Mouse (Mus musculus) limb, embryonic 10.5 days (tissue): ENCODE results near the gene Fam13a. TPM values are rescaled to one million over a fixed set of nuclear protein-coding genes. Genes with fewer than 3 reads are reported as not detected.

Experiments
- DNase-seq: peaks from one replicate; pipeline ENCODE4 v3.0.0-alpha.2; 2017; ENCODE audit warnings: low spot score
- H3K27ac ChIP-seq: fragments of 300-500 bp; sonication (generic); 2 replicates; pipeline ENCODE4 v1.5.1; 2016; ENCODE audit warnings: mild to moderate bottlenecking
- H3K27me3 ChIP-seq: fragments of 300-500 bp; sonication (generic); 2 replicates; pipeline ENCODE4 v1.6.1; 2016; ENCODE audit warnings: low read depth, mild to moderate bottlenecking; ENCODE audit not compliant: poor library complexity, severe bottlenecking
- H3K36me3 ChIP-seq: fragments of 300-500 bp; sonication (generic); 2 replicates; pipeline ENCODE4 v1.6.1; 2016; ENCODE audit warnings: mild to moderate bottlenecking, moderate library complexity
- H3K4me1 ChIP-seq: fragments of 300-500 bp; sonication (generic); 2 replicates; pipeline ENCODE4 v1.6.1; 2016
- H3K4me3 ChIP-seq: fragments of 300-500 bp; sonication (generic); 2 replicates; pipeline ENCODE4 v1.5.1; 2016; ENCODE audit warnings: mild to moderate bottlenecking, moderate library complexity
- H3K9me3 ChIP-seq: fragments of 300-500 bp; sonication (generic); replicated peaks from 2 replicates; pipeline ENCODE4 v1.6.1; 2016; ENCODE audit warnings: mild to moderate bottlenecking
- WGBS: fragments of 180-500 bp; shearing (Covaris S2); methylation state at CpG from one replicate; pipeline ENCODE4 v1.1.7; 2016; 5-methylcytosine and 5-hydroxymethylcytosine counted together
- polyA plus RNA-seq: library from polyadenylated mRNA; unstranded; fragments of >200 nt; fragmentation: Nextera tagmentation; extraction: Ambion mirVana; gene quantifications from 2 replicates; pipeline ENCODE4 v1.2.1, GENCODE M21; 2016

Gene Fam13a
- polyA plus RNA-seq, 1 experiment from 2014 or later = 2.5 TPM

DNA sequence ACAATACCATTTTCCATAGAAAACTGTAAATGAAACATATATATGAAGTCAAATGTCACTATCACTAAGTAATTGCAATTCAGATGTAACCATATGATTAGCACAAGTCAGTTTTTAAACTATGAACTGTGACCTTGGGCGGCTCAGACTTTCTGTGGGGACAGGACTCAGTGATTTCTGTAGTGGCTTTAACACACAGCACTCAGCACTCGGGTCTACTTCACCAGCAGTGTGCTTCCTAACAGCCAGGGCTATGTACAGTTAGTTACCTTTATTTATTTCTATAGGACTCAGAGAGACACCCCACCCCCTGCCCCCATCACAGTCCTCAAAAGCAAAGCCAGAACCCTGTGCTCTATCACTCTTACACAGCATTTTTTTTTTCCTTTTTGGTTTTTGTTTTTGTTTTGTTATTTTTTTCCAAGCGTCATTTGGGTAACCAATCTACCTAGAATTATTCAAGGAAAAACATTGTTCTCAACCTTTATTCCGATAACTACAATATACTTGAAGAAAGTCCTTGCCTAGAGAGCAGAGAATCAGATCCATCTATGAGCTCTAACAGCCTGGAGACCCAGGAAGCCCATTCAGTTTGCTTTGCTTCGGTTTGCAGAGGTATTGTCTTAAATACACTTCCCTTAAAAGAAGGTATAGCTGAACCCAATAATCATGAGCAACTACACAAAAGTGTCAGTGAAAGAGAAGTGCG lies 740 bp downstream of the Fam13a start:
- peak overlapping the region; percentile 59 for H3K4me3 ChIP-seq
- H3K4me1 ChIP-seq = peaks cover 9% of the 10 kb centered on the region; the same call in 1 of the 2 replicates
- no peak for DNase-seq
- no peaks in the 10 kb centered on the region for H3K36me3 ChIP-seq
- peak overlapping the region; percentile 79; the same call in 1 of the 2 replicates for H3K27ac ChIP-seq
- 62% methylated on average over 6 of the region's 6 CpGs for WGBS
- no peaks in the 10 kb centered on the region for H3K9me3 ChIP-seq
- H3K27me3 ChIP-seq = no peaks in the 10 kb centered on the region

DNA sequence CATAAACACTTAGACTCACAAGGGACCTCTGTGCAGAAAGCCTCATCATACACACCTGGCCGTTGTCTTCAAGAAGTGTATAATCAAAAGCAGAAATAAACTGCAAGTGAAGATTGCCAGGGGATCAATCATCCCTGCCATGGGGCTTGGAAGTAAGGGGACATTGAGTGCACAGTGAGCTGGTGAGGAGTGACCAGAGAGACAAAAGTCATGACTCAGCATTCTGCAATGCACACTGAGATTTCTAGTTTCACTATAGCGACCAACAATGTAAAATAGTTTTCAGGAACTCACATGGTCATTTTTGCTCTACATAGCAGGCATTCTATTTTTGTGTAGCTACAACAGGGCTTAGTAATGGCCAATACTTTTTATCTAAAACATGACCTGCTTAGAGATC lies 1.7 kb downstream of the Fam13a start:
- Histone ChIP-seq H3K27me3 (no peaks in the 10 kb centered on the region), H3K36me3 (no peaks in the 10 kb centered on the region), H3K4me3 (no peak overlapping the region), H3K9me3 (no peaks in the 10 kb centered on the region), H3K27ac (no peak overlapping the region), H3K4me1 (peaks cover 9% of the 10 kb centered on the region; the same call in 1 of the 2 replicates)
- WGBS = 96% methylated on average over 2 of the region's 2 CpGs
- DNase-seq = no peak

DNA sequence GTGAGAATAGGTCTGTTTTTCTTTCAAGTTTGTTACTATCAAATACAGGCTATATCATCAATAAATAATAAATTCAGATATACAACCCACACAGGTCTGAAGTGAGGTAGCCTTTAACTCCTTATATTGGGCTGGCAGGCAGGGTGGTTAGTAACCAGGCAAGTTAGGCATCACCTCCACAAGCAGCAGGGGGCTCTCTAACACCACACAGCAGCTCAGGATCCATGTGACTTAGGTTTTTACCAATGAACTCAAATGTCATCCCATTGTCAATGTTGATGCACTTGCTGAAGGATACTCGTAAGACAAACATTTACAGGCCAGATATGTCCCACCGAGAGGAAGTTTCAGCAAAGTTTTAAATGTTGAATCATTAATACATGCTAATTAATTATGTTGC lies 4.0 kb downstream of the Fam13a start:
- Histone ChIP-seq H3K9me3 (no peaks in the 10 kb centered on the region), H3K36me3 (no peaks in the 10 kb centered on the region), H3K27ac (no peak overlapping the region), H3K27me3 (no peaks in the 10 kb centered on the region), H3K4me3 (no peak overlapping the region), H3K4me1 (peaks cover 9% of the 10 kb centered on the region; the same call in 1 of the 2 replicates)
- DNase-seq = no peak
- WGBS = 92% methylated on average over 2 of the region's 2 CpGs

DNA sequence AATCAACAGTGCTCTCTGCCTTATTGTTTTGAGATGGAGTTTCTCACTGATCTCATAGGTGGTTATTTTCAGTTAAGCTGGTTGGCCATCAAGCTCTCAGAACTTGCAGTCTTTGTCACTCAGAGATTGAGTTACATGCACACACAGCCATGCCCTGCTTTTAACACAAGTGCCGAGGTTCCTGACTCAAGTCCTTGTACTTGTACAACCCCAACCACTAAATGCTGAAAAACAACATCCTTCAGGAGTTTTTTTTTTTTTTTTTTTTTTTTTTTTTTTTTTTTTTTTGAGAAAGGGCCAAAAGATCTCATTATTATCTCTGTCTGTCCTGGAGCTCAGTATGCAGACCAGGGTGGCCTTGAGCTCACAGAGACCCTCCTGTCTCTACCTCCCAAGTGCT lies 4.5 kb downstream of the Fam13a start:
- Histone ChIP-seq H3K27ac (no peak overlapping the region), H3K36me3 (no peaks in the 10 kb centered on the region)
- 80% methylated on average over 1 of the region's 1 CpGs for WGBS

DNA sequence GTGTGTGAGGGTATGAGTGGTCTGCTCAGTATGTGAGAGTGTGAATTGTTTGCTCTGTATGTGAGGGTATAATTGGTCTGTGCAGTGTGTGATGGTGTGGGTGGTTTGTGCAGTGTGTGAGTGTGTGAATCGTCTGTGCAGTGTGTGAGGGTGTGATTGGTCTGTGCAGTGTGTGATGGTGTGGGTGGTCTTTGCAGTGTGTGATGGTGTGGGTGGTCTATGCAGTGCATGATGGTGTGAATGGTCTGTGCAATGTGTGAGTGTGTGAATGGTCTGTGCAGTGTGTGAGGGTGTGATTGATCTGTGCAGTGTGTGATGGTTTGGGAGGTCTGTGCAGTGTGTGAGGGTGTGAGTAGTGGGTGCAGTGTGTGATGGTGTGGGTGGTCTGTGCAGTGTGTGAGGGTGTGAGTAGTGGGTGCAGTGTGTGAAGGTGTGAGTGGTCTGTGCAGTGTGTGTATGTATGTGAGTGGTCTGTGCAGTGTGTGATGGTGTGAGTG lies 8.0 kb downstream of the Fam13a start:
- no peak for DNase-seq
- H3K27me3 ChIP-seq = no peaks in the 10 kb centered on the region
- H3K27ac ChIP-seq = no peak overlapping the region
- no peak overlapping the region for H3K4me3 ChIP-seq
- H3K9me3 ChIP-seq = no peaks in the 10 kb centered on the region
- 85% methylated on average over 1 of the region's 1 CpGs for WGBS
- no peaks in the 10 kb centered on the region for H3K4me1 ChIP-seq
- no peaks in the 10 kb centered on the region for H3K36me3 ChIP-seq

More for the DNA sequence above, 4.5 kb downstream of the Fam13a start:
- Histone ChIP-seq H3K4me3 (no peak overlapping the region), H3K27me3 (no peaks in the 10 kb centered on the region), H3K4me1 (peaks cover 9% of the 10 kb centered on the region; the same call in 1 of the 2 replicates), H3K9me3 (no peaks in the 10 kb centered on the region)
- no peak for DNase-seq

GRCm38 (mm10) chr6:59014760-59015159 lies 9.6 kb downstream of the Fam13a start:
- 87% methylated on average over 2 of the region's 2 CpGs for WGBS
- DNase-seq = no peak
- H3K4me1 ChIP-seq = no peaks in the 10 kb centered on the region
- no peaks in the 10 kb centered on the region for H3K27me3 ChIP-seq
- H3K9me3 ChIP-seq = no peaks in the 10 kb centered on the region
- no peaks in the 10 kb centered on the region for H3K36me3 ChIP-seq
- no peak overlapping the region for H3K27ac ChIP-seq
- H3K4me3 ChIP-seq = no peak overlapping the region

DNA sequence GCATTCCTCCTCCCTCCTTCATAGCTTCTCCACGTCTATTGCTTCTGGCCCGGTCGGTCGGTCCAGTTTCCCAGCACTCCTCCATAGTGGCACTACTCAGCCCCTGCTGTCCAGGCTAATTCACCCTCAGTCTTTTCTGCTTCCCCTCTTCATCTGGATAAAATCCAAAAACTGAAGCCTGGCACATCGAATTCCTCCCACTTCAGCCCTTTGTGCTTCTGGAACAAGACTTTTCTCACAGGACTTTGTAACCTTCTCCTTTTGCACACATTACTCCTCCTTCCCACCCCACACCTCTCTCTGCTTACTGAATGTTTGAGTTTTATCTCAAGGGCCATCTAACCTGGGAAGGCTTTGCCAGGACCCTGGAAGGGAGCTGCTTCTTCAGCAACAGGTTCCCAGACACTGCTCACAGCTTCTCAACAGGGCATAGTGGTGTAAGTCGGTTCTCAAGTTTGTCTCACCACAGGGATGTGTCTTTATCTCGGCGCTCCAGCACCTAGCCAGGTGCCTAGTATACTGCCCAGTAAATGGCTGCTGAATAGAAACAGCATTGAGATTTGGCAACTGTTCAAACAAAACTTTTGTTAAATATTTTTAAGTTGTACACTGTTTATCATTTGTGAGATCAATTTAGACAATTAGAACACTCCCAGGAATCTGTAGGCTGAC lies 10.1 kb downstream of the Fam13a start:
- WGBS = 91% methylated on average over 8 of the region's 8 CpGs
- DNase-seq = no peak

GRCm38 (mm10) chr6:59010792-59011191 lies 13.6 kb downstream of the Fam13a start:
- DNase-seq = no peak
- Histone ChIP-seq H3K9me3 (no peaks in the 10 kb centered on the region), H3K27ac (no peak overlapping the region), H3K4me3 (no peak overlapping the region), H3K36me3 (no peaks in the 10 kb centered on the region), H3K4me1 (no peaks in the 10 kb centered on the region), H3K27me3 (no peaks in the 10 kb centered on the region)
- 93% methylated on average over 3 of the region's 3 CpGs for WGBS

More for the DNA sequence above, 10.1 kb downstream of the Fam13a start:
- Histone ChIP-seq H3K4me1 (no peaks in the 10 kb centered on the region), H3K36me3 (no peaks in the 10 kb centered on the region), H3K27ac (no peak overlapping the region), H3K9me3 (no peaks in the 10 kb centered on the region), H3K4me3 (no peak overlapping the region), H3K27me3 (no peaks in the 10 kb centered on the region)

GRCm38 (mm10) chr6:59004630-59005029 lies 19.7 kb downstream of the Fam13a start:
- Histone ChIP-seq H3K4me3 (no peak overlapping the region), H3K9me3 (no peaks in the 10 kb centered on the region), H3K36me3 (no peaks in the 10 kb centered on the region), H3K27ac (no peak overlapping the region), H3K27me3 (no peaks in the 10 kb centered on the region), H3K4me1 (no peaks in the 10 kb centered on the region)
- WGBS = 92% methylated on average over 5 of the region's 5 CpGs
- DNase-seq = no peak

DNA sequence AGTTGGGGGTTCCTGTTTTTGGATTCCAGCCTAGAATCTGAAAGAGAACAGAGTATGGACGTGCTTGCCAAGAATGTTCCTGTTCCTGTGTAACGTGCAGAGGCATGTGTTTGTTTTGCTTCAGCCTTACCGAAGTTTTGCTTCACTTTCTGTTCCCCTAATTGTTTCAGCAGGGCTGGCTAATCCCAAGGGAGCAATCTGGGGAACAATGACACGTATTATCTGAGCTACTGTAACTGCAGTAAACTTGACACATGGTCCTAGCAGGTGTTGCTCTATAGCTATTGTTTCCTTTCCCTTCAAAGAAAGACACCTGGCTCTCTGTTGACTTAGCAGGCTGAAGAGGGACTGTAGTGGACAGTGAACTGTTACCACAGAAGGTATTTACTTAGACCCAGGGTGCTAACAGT lies 25.3 kb downstream of the Fam13a start:
- Histone ChIP-seq H3K27ac (no peak overlapping the region), H3K4me1 (no peaks in the 10 kb centered on the region), H3K36me3 (no peaks in the 10 kb centered on the region), H3K9me3 (no peaks in the 10 kb centered on the region), H3K4me3 (no peak overlapping the region), H3K27me3 (no peaks in the 10 kb centered on the region)
- 55% methylated on average over 4 of the region's 4 CpGs for WGBS
- no peak for DNase-seq

- DNase-seq = no peak
- Histone ChIP-seq H3K27ac (no peak overlapping the region), H3K4me1 (no peaks in the 10 kb centered on the region), H3K4me3 (no peak overlapping the region), H3K9me3 (no peaks in the 10 kb centered on the region), H3K36me3 (no peaks in the 10 kb centered on the region), H3K27me3 (no peaks in the 10 kb centered on the region)
- WGBS = 75% methylated on average over 4 of the region's 4 CpGs
These were observed 25.8 kb downstream of the Fam13a start for GRCm38 (mm10) chr6:58998528-58998927.

GRCm38 (mm10) chr6:58989149-58989548 lies 35.2 kb downstream of the Fam13a start:
- Histone ChIP-seq H3K27ac (no peak overlapping the region), H3K9me3 (no peaks in the 10 kb centered on the region), H3K27me3 (no peaks in the 10 kb centered on the region), H3K4me1 (no peaks in the 10 kb centered on the region), H3K4me3 (no peak overlapping the region), H3K36me3 (no peaks in the 10 kb centered on the region)
- whole genome bisulfite sequencing = 89% methylated on average over 3 of the region's 3 CpGs
- no peak for DNase-seq

GRCm38 (mm10) chr6:58988706-58989105 lies 35.6 kb downstream of the Fam13a start:
- no peak overlapping the region for H3K27ac ChIP-seq
- H3K27me3 ChIP-seq = no peaks in the 10 kb centered on the region
- no peak overlapping the region for H3K4me3 ChIP-seq
- H3K4me1 ChIP-seq = no peaks in the 10 kb centered on the region
- H3K9me3 ChIP-seq = no peaks in the 10 kb centered on the region
- WGBS = 93% methylated on average over 2 of the region's 2 CpGs
- no peak for DNase-seq
- H3K36me3 ChIP-seq = no peaks in the 10 kb centered on the region
